Mouse (Mus musculus) liver, adult 2 months (tissue): ENCODE data around the gene Tmem211.

Experiments used
- CTCF ChIP-seq: fragments of 200-500 bp; IDR thresholded peaks from 2 replicates; pipeline ENCODE4 v1.5.1; 2011; ENCODE audit warnings: low read depth, low read length, control low read depth
- POLR2A ChIP-seq: fragments of 200-500 bp; IDR thresholded peaks from 2 replicates; pipeline ENCODE4 v1.6.1; 2011; ENCODE audit warnings: low read length, control low read depth; ENCODE audit not compliant: insufficient read depth; ENCODE audit errors: extremely low read depth

- TF ChIP-seq CTCF (peak; percentile 98), POLR2A (no peak)
Measured at GRCm38 (mm10) chr5:113226632-113227102, at the start of gene Tmem211.
